Mouse (Mus musculus) thymus, adult 18-20 months (tissue): ENCODE data around the gene Nup107.
"Not testable (repeated sequence)": the region's sequence is repeated elsewhere in the genome, so short reads cannot be mapped to it uniquely, and the experiment has no call there.

Experiments used
- DNase-seq, 2 experiments: peaks; one replicate each; pipeline ENCODE4 v3.0.0; 2022; ENCODE audit warnings: mixed read lengths in 2 of 2

Nup107 gene

GRCm38 (mm10) chr10:117732962-117733592 lies 59.4 kb downstream of the Nup107 start:
- no peak for DNase-seq

GRCm38 (mm10) chr10:117732184-117732583 lies 60.3 kb downstream of the Nup107 start:
- DNase-seq = no peak

- peak; percentile 51 to 61 for DNase-seq
Observed at GRCm38 (mm10) chr10:117731244-117732101, 61.0 kb downstream of the Nup107 start.

GRCm38 (mm10) chr10:117730637-117731203 lies 61.8 kb downstream of the Nup107 start:
- no peak for DNase-seq

GRCm38 (mm10) chr10:117730140-117730539 lies 62.4 kb downstream of the Nup107 start:
- DNase-seq = no peak

- no peak for DNase-seq
Observed at GRCm38 (mm10) chr10:117729139-117729814, 63.2 kb downstream of the Nup107 start.

- DNase-seq = no peak
Observed at GRCm38 (mm10) chr10:117728574-117728973, 63.9 kb downstream of the Nup107 start.

GRCm38 (mm10) chr10:117727518-117728110 lies 64.9 kb downstream of the Nup107 start:
- DNase-seq = no peak

GRCm38 (mm10) chr10:117726888-117727385 lies 65.6 kb downstream of the Nup107 start:
- no peak for DNase-seq

- DNase-seq = no peak
Observed at GRCm38 (mm10) chr10:117726350-117726749, 66.2 kb downstream of the Nup107 start.

GRCm38 (mm10) chr10:117725671-117726070 lies 66.8 kb downstream of the Nup107 start:
- no peak for DNase-seq

- no peak for DNase-seq
Observed at GRCm38 (mm10) chr10:117724804-117725361, 67.6 kb downstream of the Nup107 start.

GRCm38 (mm10) chr10:117724136-117724718 lies 68.3 kb downstream of the Nup107 start:
- no peak for DNase-seq

GRCm38 (mm10) chr10:117718161-117719119 lies 74.1 kb downstream of the Nup107 start:
- DNase-seq = no peak

GRCm38 (mm10) chr10:117717583-117717982 lies 74.9 kb downstream of the Nup107 start:
- DNase-seq = no peak

GRCm38 (mm10) chr10:117716686-117717085 lies 75.8 kb downstream of the Nup107 start:
- no peak for DNase-seq

- DNase-seq = not testable (repeated sequence)
Observed at GRCm38 (mm10) chr10:117715654-117716053, 76.9 kb downstream of the Nup107 start.

- no peak for DNase-seq
Observed at GRCm38 (mm10) chr10:117714928-117715500, 77.5 kb downstream of the Nup107 start.

GRCm38 (mm10) chr10:117714048-117714545 lies 78.4 kb downstream of the Nup107 start:
- no peak for DNase-seq

GRCm38 (mm10) chr10:117713466-117713865 lies 79.0 kb downstream of the Nup107 start:
- DNase-seq = no peak
